Mouse (Mus musculus) lung, postnatal 14 days (tissue): Measurements from ENCODE around the gene Slamf7.
A peak's percentile ranks its signal among the peaks of the same experiment; 100 is the strongest.

Source experiments
- DNase-seq: peaks from one replicate; pipeline ENCODE4 v3.0.0; 2021

The Slamf7 gene

DNA sequence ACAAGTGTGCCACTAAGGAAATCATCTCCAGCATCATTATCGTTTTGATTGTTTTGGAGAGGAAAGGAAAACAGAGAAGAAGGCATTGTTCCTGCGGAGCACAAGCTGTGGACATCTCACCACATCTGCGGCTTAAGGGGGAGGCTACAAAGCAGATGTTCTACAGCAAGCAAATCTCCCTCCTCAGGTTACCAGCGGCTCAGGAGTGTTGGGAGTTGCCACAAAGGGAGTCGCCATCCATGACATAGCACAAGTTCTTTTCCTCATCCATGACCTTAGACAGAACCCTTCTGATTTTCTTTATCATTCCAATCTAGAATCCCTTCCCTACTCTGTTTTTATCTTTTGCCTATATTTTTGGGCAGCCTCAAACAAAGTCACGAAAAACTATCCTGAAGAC lies 17.1 kb downstream of the Slamf7 start:
- DNase-seq, result no peak

DNA sequence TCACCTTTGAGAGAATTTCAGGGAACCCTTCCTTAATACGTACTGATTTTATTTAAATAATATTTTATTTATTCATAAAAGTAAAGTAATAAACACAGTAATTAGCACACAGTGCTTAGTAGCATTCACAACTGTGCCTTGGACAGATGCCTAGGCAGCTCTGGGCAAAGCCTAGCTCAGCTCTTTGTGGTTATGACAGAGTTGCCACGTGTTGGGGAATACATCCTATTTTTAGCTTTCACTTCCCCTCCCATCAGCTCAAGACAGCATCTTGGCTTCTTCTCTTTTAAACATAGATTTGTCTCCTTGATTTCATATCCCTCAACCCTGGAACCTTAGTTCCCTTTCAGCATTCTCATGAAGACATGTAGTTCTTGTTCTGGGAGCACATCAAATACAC lies 21.4 kb downstream of the Slamf7 start:
- DNase-seq, result no peak

DNA sequence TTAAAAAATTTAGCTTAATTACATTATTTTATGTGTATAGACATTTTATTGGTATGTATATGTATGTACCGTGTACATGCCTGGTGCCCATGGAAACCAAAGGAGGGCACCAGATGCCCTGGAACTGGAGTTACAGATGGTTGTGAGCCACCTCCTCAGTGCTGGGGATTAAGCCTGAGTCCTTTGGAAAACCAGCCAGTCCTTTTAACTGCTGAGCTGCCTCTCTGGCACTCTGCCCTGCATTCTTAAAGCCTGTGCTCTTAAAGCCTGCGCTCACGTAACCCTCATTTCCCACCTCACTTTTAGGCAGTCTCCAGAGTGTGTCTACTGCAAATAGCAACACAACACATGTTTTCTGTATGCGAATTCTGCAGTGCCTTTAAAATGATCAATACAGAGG lies 21.9 kb downstream of the Slamf7 start:
- DNase-seq, result no peak

DNA sequence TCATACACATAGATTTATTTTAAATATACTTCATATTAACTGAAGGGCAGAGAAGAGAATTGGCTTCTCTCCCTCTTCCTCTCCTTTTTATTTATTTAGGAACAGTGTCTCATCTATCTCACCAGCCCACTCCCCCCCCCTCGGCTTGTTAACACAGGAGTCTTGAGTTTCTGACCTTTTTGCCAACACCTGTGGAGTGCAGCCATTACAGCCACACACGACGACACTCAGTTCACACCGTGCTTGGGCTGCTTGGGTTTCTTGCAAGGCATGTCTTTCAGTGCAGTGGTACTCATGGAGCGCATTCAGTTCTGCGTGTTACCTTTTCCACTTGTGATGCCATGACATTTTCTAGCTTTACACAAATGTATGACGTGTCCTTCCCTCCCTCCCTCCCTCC lies 22.8 kb downstream of the Slamf7 start:
- DNase-seq, result no peak

DNA sequence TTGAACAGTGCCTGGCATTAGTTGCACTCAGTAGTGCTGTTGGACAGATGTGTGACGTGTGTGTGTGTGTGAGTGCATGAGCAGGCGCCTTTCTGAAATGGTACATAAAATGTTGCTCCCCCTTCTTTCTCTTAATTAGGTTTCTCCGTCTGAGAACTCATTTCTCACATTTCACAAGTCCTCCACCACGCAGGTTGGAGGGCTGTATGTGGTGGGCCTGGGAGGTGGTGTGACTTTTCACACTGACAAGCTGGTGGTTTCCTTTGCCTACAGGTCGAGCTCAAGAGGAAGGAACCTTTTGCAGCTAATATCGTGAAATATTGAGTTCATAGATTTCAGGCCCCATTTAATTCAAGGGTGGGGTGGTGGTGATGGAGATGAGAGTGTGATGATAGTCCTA lies 23.7 kb downstream of the Slamf7 start:
- no peak for DNase-seq

DNA sequence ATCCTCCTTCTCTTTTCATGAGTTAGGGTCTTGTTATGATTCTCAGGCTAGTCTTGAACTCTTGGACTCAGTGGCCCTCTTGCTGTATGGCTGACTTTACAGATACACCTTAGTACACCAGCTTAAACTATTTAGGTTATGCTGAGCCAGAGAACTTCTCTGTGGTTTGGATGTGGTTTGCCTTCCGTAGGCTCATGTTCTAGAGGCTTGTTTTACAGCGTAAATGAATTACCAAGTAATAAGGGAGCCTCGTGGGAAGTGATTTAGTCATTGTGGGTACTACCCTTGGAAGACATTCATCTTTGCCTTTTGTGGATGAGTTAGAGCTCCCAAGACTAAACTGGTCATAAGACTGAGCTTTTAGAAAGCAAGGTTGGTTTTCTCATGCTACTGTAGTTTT lies 25.0 kb downstream of the Slamf7 start:
- DNase-seq, result no peak

DNA sequence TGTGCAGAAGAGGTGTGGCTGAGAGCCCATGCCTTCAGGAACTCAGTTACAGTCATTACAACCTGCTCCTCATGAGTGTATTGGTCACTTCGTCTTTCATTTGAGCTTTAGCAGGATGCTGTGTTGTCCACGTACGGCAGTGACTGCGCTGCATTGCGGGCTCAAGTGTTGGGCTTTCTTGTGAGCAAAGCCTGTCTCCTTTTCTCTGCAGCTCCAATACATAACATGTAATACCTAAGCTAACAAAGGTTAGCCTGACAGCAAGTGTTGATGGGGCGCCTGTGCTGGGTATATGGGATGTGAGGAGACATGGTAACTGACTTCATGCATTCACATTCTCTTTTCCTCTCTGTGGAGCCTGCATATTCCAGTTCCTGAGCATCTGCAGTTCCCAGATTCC lies 32.7 kb downstream of the Slamf7 start:
- no peak for DNase-seq

DNA sequence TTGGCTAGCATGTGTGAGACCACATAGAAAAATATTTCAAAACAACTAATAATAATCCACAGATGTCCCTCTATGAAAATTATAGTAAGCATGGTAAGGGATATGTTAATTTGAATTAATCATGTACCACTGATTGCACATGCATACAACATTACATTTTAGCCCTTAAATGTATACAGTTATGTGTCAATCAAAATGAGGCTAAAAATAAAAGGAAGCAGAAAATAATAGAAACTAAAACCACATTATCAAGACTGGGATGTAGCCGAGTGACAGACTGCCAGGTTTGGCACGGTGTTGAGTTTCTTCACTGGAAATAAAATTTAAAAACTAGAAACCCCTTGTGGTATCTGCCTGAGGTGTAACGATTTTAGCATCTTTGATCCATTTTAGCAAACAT lies 33.2 kb downstream of the Slamf7 start:
- no peak for DNase-seq

DNA sequence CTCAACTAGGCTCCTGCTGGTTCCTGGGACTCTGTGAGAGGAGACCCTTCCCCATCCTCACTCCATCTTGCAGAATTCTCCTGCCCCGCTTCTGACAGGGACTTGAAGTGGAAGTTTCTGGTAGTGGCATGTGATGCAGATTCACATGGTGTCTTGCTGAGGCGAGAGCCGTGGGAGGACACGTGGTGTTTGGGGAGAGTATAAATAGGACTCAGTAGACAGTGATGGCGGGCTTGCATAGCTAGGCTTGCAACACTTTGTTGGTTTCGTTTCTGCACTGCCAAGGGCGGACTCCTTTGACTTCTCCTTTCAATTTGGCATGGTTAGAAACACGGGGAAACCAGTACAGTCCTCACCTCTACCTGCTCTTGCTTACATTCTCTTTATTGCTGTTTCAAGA lies 33.8 kb downstream of the Slamf7 start:
- DNase-seq, result peak; percentile 25

DNA sequence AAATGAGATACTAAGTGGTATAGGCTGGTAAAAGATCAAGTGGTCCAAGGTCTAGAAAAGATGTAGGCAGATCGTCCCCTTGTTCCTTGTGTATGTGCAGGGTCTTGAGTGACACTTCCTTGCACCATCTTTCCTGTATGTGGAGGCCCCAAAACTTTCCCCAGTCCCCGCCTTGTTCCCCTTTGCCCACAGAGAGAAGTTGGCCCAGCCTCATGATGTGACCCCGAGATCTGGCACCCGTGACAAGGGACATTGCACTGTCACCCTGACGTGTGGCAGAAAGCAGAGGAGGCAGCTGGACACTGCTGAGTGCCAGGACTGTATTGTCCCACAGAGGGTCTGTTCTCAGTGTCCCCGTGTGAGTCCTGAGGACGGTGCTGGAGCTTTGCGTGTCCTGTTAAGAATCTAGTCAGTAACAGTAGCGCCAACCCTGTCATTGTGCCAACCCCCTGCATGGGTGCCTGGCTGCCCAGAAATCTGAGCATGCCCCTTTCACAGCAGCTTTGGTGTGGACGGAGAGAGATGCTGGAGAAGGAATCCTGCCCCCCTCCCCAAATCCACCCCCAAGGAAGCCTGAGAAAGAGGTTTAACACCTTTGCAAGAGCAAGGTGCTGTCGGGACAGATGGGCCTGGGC lies 35.8 kb downstream of the Slamf7 start:
- DNase-seq, result peak; percentile 9

DNA sequence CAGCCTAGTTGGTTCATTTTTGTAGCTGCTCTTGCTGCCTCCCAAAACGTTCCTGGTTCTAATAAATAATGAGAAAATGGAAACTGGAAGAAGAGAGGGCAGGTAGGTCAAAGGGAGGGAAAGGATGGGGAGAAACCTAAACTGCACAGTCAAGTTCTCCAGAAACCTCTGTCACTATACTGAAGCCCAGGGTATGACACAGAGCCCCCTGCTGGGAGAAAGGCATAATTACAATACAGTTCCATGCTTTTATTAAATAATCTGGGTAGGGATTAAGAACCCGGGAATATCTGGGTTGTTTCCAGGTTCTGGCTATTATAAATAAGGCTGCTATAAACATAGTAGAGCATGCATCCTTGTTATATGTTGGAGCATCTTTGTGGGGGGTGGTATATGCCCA lies 38.9 kb downstream of the Slamf7 start:
- no peak for DNase-seq

DNA sequence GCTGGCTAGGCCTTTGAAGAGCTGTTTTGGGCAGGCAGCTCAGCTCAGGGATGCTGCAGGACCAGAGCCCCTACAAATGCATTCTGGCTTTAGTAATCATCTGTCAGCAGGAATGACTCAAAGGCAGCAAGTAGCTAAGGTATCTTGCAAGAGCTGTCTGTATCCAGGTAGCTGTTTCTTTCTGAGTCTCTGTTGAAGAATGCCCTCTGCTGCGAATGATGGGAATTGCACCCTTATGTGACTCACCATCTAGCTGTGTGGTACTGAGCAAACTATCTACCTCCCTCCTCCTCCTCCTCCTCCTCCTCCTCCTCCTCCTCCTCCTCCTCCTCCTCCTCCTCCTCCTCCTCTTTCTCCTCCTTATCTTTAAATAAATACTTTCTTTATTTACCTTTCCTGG lies 42.1 kb downstream of the Slamf7 start:
- no peak for DNase-seq

DNA sequence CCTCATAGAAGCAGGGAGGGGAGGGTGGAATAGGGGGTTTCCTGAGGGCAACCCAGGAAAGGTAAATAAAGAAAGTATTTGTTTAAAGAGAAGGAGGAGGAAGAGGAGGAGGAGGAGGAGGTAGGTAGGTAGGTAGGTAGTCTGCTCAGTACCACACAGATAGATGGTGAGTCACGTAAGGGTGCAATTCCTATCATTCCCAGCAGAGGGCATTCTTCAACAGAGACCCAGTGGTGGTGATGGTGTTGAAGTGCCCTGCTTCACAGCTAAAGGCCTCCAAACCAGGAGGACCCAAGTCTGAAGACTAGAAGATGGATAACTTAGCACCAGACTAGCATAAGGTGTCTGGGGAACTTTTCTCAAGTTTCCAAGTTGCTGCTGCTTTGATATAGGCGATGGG lies 42.8 kb downstream of the Slamf7 start:
- DNase-seq, result no peak

DNA sequence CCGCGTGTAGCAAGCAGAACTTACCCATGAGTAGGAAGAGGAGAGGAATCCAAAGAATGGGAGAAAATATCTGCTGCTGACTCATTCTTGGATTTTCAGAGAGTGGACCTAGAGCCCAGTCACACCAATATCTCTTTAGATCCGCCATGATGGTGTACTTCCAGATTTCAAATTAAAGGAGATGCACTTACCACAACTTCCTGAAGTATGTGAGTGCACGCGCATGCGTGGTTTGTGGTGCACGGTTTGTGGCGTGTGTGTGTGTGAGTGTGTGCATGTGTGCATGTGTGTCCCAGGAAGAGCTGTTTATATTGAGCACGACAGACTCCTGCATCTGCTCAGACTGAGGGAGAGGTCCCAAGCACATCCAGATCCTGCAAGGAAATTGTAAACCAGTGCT lies 45.7 kb downstream of the Slamf7 start, which contains the start of gene Ly9:
Gene Ly9 (minus strand): TSS at position 235 of the 400 bp plus-strand sequence.
- DNase-seq, result peak; percentile 28

DNA sequence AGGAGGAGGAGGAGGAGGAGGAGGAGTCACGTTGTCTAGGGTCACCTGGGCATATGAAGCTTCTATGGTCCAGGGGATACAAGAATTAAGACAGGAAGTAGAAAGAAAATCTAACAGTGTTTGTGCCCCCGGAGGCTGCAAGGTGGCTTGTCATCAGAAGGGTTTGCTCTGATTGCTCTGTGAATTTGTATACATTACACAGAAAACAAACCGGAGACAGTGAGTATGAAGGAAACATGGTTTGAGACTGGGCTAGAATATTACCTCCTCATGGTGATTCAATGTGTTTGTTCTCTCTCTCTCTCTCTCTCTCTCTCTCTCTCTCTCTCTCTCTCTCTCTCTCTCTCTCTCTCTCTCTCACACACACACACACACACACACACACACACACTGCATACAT lies 46.2 kb downstream of the Slamf7 start:
- no peak for DNase-seq

DNA sequence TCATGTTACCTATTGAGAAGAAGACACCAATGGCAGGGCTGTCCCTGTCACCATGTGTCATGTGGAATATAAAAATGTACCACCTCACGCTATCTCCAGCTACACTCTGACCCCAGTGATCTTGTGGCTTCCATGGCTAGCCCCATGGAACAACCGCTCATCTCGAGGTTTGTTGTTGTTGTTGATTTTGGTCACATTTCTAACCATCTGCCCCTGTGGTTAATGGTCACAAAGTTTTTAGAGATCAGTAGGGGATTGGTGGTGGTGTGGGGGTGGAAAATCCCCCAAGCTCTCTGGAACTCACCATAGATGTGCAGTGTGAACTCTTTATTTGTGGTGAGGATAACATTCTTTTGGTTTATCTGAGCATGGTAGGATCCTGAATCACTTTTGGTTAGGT lies 48.1 kb downstream of the Slamf7 start:
- DNase-seq, result no peak

DNA sequence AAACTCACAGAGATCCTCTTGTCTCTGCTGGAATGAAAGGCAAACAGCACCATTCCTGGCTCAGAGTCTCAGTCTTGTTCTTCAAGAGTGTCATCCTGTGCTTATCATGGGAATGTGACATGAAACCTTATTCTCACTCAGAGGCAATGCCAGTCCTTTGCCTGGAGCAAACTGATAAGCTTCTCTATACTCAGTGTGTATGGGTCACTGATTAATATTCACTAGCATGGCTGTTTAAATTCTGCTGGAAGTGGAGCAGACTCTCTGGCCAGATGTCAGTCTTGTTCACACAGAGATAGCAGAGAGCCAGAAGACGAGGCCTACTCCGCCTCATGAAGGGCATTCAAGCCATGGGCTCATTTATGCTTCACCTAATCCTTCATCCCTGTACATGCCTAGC lies 68.3 kb downstream of the Slamf7 start:
- no peak for DNase-seq
